Mouse (Mus musculus): Measurements from ENCODE around the gene Hipk4. TPM values are rescaled to one million over a fixed set of nuclear protein-coding genes. Genes with fewer than 3 reads are reported as not detected.

Gene Hipk4
- polyA plus RNA-seq, 1 experiment from 2014 or later, result 1.5 TPM

DNA sequence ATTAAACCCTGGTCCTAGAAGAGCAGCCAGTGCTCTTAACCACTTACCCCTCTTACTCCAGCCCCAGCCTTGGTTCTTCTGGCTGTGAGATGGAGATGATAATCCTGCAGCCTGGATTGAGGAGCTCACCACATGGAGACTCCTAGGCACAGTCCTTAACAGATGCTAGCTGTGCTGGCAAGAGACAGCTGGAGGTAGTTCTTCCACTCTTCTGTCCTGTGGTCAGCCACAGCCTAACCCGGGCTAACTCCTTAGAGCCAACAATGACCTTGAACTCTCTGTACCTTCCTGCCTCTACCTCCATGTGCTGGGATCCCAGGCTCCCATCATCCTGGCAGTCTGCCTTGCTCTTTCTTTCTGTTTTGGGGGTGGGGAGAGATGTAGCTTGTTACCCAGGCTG, 37.9 kb downstream of the Hipk4 start:
- Histone ChIP-seq H3K36me3 (ENCODE audit: control insufficient read depth, insufficient read depth, low read length) (peaks cover 32% of the 10 kb centered on the region), H3K27me3 (replicated peaks; ENCODE audit: control insufficient read depth, insufficient read depth, low read length) (no peaks in the 10 kb centered on the region), H3K4me1 (ENCODE audit: control insufficient read depth, insufficient read depth, low read depth, low read length) (no peaks in the 10 kb centered on the region), H3K4me2 (ENCODE audit: low read length) (no peak overlapping the region), H3K4me3 (ENCODE audit: low read length) (no peak overlapping the region), H3K27ac (ENCODE audit: low read depth, low read length) (no peak overlapping the region), H3K9me3 (ENCODE audit: control insufficient read depth, low read length) (no peaks in the 10 kb centered on the region), H3K9ac (ENCODE audit: low read depth, low read length) (no peak overlapping the region)
- 88% methylated on average over 1 of the region's 1 CpGs for WGBS
- no peak for ATAC-seq

DNA sequence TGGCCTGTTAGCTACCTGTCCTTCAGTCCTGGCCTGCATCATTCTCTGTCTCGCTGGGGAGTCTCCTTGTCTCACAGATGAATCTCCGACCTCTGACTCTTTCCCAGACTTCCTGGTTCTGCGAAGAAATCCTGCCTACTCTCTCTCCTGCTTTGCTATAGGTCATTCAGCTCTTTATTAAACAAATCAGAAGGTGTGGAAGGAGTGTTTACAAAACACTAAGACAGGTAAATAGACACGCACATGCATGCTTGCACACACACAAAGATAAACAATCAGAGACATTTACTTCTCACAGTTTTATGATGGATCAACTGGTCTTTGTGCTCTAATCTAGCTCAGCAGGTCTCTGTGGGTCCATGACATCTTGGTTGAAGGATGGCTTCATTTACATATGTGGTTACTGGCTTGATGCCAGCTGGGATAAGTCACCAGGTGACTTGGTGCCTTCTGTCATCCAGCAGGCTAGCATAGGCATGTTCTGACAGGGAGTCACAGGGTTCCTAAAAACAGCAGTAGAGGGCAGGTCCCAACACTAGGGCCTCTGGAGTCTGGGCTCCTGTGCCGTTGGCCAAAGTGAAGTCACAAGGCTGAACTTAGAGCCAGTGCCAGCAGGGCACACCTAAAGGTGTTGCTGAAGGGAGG, 46.6 kb downstream of the Hipk4 start:
- no peak for ATAC-seq
- no peaks in the 10 kb centered on the region for H3K9me3 ChIP-seq (ENCODE audit: control insufficient read depth, low read length)
- peaks cover 34% of the 10 kb centered on the region for H3K36me3 ChIP-seq (ENCODE audit: control insufficient read depth, insufficient read depth, low read length)
- H3K4me3 ChIP-seq (ENCODE audit: low read length), result no peak overlapping the region
- H3K4me2 ChIP-seq (ENCODE audit: low read length), result no peak overlapping the region
- no peak overlapping the region for H3K9ac ChIP-seq (ENCODE audit: low read depth, low read length)
- no peak overlapping the region for H3K27ac ChIP-seq (ENCODE audit: low read depth, low read length)
- H3K27me3 ChIP-seq (replicated peaks; ENCODE audit: control insufficient read depth, insufficient read depth, low read length), result no peaks in the 10 kb centered on the region
- no peaks in the 10 kb centered on the region for H3K4me1 ChIP-seq (ENCODE audit: control insufficient read depth, insufficient read depth, low read depth, low read length)
- 88% methylated on average over 5 of the region's 5 CpGs for WGBS

DNA sequence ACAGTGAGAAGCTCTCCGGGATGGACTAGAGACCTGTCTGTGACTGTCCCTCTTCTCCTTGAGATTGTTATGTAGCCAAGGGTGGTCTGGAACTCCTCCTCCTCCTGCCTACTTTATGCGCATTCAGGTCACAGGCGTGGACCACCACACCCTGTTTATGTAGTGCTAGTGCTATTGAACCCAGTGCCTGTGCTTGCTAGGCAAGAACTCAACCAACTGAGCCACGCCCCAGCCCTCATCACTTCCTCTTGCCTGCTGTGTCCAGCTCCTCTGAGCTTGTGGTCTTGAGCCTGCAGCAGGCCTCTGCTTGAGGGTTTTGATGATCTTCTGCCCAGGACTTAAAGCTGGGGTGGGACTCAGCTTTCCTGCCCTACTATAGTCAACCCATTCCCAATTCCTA, 49.1 kb downstream of the Hipk4 start:
- no peaks in the 10 kb centered on the region for H3K4me1 ChIP-seq (ENCODE audit: control insufficient read depth, insufficient read depth, low read depth, low read length)
- ATAC-seq, result no peak

DNA sequence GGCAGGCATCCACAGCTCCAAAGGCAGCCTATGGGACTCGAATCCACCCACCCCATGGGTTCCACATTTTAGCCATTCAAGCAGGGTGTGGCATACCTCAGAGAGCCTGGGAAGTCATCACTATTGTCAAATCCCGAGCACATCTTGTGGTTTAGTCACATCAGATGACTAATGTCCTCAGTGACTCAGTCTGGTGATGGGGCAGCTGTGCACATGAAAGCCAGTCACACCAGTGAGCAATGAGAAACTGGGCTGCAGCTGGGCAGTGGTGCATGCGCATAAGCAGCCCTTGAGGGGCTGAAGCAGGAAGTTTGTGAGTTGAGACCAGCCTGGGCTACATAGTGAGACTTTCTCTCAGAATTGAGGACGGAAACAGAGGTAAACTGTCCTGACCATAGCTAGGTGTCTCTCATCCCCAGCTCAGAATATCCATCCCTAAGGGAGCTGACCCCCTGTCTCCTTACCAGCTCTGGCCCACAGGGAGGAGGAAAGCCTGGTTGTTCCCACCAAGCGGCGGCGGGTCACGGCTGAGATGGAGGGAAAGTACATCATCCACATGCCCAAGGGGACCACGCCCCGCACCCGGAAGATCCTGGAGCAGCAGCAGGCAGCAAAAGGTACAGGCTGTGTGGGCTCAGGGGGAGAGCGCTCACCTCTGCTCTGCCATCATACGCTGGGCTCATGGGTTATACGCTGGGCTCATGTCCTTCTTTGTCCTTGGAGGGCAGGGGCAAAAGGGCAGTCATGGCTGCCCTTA, 51.2 kb downstream of the Hipk4 start:
- H3K27ac ChIP-seq (ENCODE audit: low read depth, low read length), result no peak overlapping the region
- no peak overlapping the region for H3K9ac ChIP-seq (ENCODE audit: low read depth, low read length)
- H3K4me2 ChIP-seq (ENCODE audit: low read length), result no peak overlapping the region
- H3K9me3 ChIP-seq (ENCODE audit: control insufficient read depth, low read length), result no peaks in the 10 kb centered on the region
- no peaks in the 10 kb centered on the region for H3K4me1 ChIP-seq (ENCODE audit: control insufficient read depth, insufficient read depth, low read depth, low read length)
- no peak for ATAC-seq
- H3K27me3 ChIP-seq (replicated peaks; ENCODE audit: control insufficient read depth, insufficient read depth, low read length), result no peaks in the 10 kb centered on the region
- H3K36me3 ChIP-seq (ENCODE audit: control insufficient read depth, insufficient read depth, low read length), result peaks cover 26% of the 10 kb centered on the region
- no peak overlapping the region for H3K4me3 ChIP-seq (ENCODE audit: low read length)
- WGBS, result 95% methylated on average over 14 of the region's 14 CpGs

More for the DNA sequence above, 49.1 kb downstream of the Hipk4 start:
- Histone ChIP-seq H3K27me3 (replicated peaks; ENCODE audit: control insufficient read depth, insufficient read depth, low read length) (no peaks in the 10 kb centered on the region), H3K27ac (ENCODE audit: low read depth, low read length) (no peak overlapping the region), H3K9me3 (ENCODE audit: control insufficient read depth, low read length) (no peaks in the 10 kb centered on the region), H3K36me3 (ENCODE audit: control insufficient read depth, insufficient read depth, low read length) (peaks cover 28% of the 10 kb centered on the region), H3K4me2 (ENCODE audit: low read length) (no peak overlapping the region), H3K4me3 (ENCODE audit: low read length) (no peak overlapping the region), H3K9ac (ENCODE audit: low read depth, low read length) (no peak overlapping the region)
- WGBS, result 92% methylated on average over 4 of the region's 4 CpGs

DNA sequence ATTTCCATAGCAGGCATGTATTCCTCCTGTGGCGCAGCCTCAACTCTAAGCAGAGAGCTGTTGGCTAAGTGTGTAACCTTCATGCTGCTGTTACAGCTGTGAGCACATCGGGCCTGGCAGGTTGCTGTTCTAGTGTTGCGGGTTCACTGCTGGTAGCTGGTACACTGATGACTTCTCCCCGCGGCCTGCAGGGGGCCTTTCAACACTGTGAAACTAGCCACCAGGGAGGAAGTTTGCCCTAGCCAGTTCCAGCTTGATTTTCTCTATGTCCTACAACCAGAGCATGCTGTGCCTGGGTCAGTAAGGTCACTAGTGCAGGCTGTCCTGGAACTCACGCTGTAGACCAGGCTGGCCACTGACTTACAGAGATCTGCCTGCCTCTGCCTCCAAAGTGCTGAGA, 53.8 kb downstream of the Hipk4 start:
- 67% methylated on average over 6 of the region's 6 CpGs for WGBS
- peaks cover 34% of the 10 kb centered on the region for H3K36me3 ChIP-seq (ENCODE audit: control insufficient read depth, insufficient read depth, low read length)

DNA sequence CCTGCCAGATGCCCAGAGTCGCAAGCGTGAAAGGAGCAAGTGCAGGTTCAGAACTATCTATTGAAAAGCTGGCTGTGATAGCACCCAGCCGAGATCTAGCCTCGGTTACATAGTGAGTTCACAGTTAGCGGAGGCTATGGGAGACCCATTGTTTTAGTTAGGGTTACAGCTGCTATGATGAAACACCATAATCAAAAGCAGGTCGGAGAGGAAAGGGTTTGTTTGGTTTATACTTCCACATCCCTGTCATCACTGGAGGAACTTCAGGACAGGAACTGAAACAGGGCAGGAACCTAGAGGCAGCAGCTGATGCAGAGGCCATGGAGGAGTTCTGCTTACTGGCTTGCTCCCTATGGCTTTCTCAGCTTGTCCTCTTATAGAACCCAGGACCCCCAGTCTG, 54.5 kb downstream of the Hipk4 start:
- no peak overlapping the region for H3K27ac ChIP-seq (ENCODE audit: low read depth, low read length)
- H3K9me3 ChIP-seq (ENCODE audit: control insufficient read depth, low read length), result no peaks in the 10 kb centered on the region
- no peaks in the 10 kb centered on the region for H3K27me3 ChIP-seq (replicated peaks; ENCODE audit: control insufficient read depth, insufficient read depth, low read length)
- no peak overlapping the region for H3K9ac ChIP-seq (ENCODE audit: low read depth, low read length)
- WGBS, result 91% methylated on average over 6 of the region's 6 CpGs
- ATAC-seq, result no peak
- peaks cover 34% of the 10 kb centered on the region for H3K36me3 ChIP-seq (ENCODE audit: control insufficient read depth, insufficient read depth, low read length)
- no peaks in the 10 kb centered on the region for H3K4me1 ChIP-seq (ENCODE audit: control insufficient read depth, insufficient read depth, low read depth, low read length)
- H3K4me2 ChIP-seq (ENCODE audit: low read length), result no peak overlapping the region
- no peak overlapping the region for H3K4me3 ChIP-seq (ENCODE audit: low read length)

More for the DNA sequence above, 53.8 kb downstream of the Hipk4 start:
- no peak overlapping the region for H3K4me2 ChIP-seq (ENCODE audit: low read length)
- no peak for ATAC-seq
- H3K9ac ChIP-seq (ENCODE audit: low read depth, low read length), result no peak overlapping the region
- H3K4me1 ChIP-seq (ENCODE audit: control insufficient read depth, insufficient read depth, low read depth, low read length), result no peaks in the 10 kb centered on the region
- H3K27me3 ChIP-seq (replicated peaks; ENCODE audit: control insufficient read depth, insufficient read depth, low read length), result no peaks in the 10 kb centered on the region
- H3K4me3 ChIP-seq (ENCODE audit: low read length), result no peak overlapping the region
- no peak overlapping the region for H3K27ac ChIP-seq (ENCODE audit: low read depth, low read length)
- H3K9me3 ChIP-seq (ENCODE audit: control insufficient read depth, low read length), result no peaks in the 10 kb centered on the region

DNA sequence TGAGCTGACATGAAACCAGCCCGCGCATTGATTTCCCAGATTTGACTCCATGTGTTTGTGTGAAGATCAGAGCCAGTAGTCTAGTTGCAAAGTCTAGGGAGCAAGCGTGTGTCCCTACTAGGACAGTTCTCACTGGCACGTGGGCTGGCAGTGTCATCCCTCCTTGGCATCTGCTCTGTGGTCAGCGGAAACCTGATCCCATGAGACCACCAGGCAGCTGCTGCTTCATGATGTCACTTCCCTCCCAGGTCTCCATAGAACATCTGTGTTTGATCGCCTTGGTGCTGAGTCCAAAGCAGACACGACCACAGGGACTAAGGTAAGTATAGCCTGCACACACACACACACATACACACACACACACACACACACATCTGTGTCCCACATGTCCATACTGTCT, 55.4 kb downstream of the Hipk4 start:
- no peak for ATAC-seq
- Histone ChIP-seq H3K4me3 (ENCODE audit: low read length) (no peak overlapping the region), H3K4me1 (ENCODE audit: control insufficient read depth, insufficient read depth, low read depth, low read length) (no peaks in the 10 kb centered on the region), H3K27ac (ENCODE audit: low read depth, low read length) (no peak overlapping the region), H3K9me3 (ENCODE audit: control insufficient read depth, low read length) (no peaks in the 10 kb centered on the region), H3K4me2 (ENCODE audit: low read length) (no peak overlapping the region), H3K9ac (ENCODE audit: low read depth, low read length) (no peak overlapping the region), H3K27me3 (replicated peaks; ENCODE audit: control insufficient read depth, insufficient read depth, low read length) (no peaks in the 10 kb centered on the region), H3K36me3 (ENCODE audit: control insufficient read depth, insufficient read depth, low read length) (peaks cover 37% of the 10 kb centered on the region)
- 79% methylated on average over 7 of the region's 7 CpGs for WGBS

DNA sequence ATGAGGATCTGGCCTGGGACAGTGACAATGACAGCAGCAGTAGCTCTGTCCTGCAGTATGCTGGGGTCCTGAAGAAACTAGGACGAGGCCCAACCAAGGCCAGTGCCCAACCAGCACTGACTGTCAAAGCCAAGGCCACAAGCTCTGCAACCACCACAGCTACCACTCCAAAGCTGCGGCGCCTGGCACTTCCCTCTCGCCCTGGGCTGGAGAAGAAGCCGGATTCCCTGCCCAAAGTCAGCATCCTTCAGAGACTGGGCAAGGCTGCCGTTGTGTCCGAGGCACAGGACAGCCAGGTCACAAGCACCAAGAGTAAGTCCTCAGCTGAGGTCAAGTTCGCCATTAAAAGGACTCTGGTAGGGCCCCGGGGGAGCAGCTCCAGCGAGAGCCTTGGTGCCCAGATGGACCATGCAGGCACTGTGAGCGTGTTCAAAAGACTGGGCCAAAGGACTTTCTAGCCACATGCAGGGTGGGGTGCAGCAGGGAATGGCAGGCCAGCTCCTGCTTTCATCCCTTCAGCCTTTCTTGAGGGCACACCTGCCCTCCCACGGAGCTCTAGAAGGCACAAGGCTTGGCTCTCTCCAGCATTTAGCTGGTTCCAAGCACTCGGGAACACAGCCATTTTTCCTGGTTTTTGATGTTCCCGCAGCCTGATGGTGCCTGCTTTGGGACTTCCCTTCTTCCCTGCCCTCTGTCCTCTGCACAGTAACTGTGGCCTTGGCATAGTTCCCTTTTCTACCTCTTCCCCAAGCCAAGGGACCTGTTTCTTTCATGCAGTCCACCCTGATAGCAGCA, 57.5 kb downstream of the Hipk4 start:
- peaks cover 39% of the 10 kb centered on the region for H3K36me3 ChIP-seq (ENCODE audit: control insufficient read depth, insufficient read depth, low read length)
- WGBS, result 95% methylated on average over 14 of the region's 14 CpGs
- no peaks in the 10 kb centered on the region for H3K27me3 ChIP-seq (replicated peaks; ENCODE audit: control insufficient read depth, insufficient read depth, low read length)
- no peak overlapping the region for H3K27ac ChIP-seq (ENCODE audit: low read depth, low read length)
- ATAC-seq, result no peak
- no peaks in the 10 kb centered on the region for H3K4me1 ChIP-seq (ENCODE audit: control insufficient read depth, insufficient read depth, low read depth, low read length)
- no peaks in the 10 kb centered on the region for H3K9me3 ChIP-seq (ENCODE audit: control insufficient read depth, low read length)
- H3K4me2 ChIP-seq (ENCODE audit: low read length), result no peak overlapping the region
- no peak overlapping the region for H3K9ac ChIP-seq (ENCODE audit: low read depth, low read length)
- H3K4me3 ChIP-seq (ENCODE audit: low read length), result no peak overlapping the region

All from hindbrain, embryonic 16.5 days (tissue).